Mouse (Mus musculus) heart, embryonic 12.5 days (tissue): ENCODE data around the gene Gtpbp8. TPM values are rescaled to one million over a fixed set of nuclear protein-coding genes. Genes with fewer than 3 reads are reported as not detected.

Experiments
- ATAC-seq: fragments of 200-750 bp; cut with Nextera tagmentation; 2 replicates; pipeline ENCODE4 v1.8.0; 2017; ENCODE audit warnings: moderate TSS enrichment, moderate library complexity; ENCODE audit not compliant: insufficient number of reproducible peaks, low FRiP score
- H3K27ac ChIP-seq: fragments of 300-500 bp; sonication (generic); 2 replicates; pipeline ENCODE4 v1.5.1; 2016; ENCODE audit warnings: mild to moderate bottlenecking, moderate library complexity; ENCODE audit not compliant: poor library complexity, severe bottlenecking
- H3K27me3 ChIP-seq: fragments of 300-500 bp; sonication (generic); replicated peaks from 2 replicates; pipeline ENCODE4 v1.6.1; 2016; ENCODE audit warnings: mild to moderate bottlenecking, moderate library complexity
- H3K36me3 ChIP-seq: fragments of 300-500 bp; sonication (generic); 2 replicates; pipeline ENCODE4 v1.6.1; 2016; ENCODE audit warnings: mild to moderate bottlenecking, moderate library complexity
- H3K4me1 ChIP-seq: fragments of 300-500 bp; sonication (generic); replicated peaks from 2 replicates; pipeline ENCODE4 v1.6.1; 2016; ENCODE audit warnings: mild to moderate bottlenecking
- H3K4me2 ChIP-seq: fragments of 300-500 bp; sonication (generic); 2 replicates; pipeline ENCODE4 v1.6.1; 2016; ENCODE audit warnings: mild to moderate bottlenecking, moderate library complexity
- H3K4me3 ChIP-seq: fragments of 300-500 bp; sonication (generic); 2 replicates; pipeline ENCODE4 v1.5.1; 2016; ENCODE audit warnings: mild to moderate bottlenecking
- H3K9ac ChIP-seq: fragments of 300-500 bp; sonication (generic); 2 replicates; pipeline ENCODE4 v1.6.1; 2016; ENCODE audit warnings: mild to moderate bottlenecking, moderate library complexity
- H3K9me3 ChIP-seq: fragments of 300-500 bp; sonication (generic); replicated peaks from 2 replicates; pipeline ENCODE4 v1.6.1; 2016; ENCODE audit warnings: mild to moderate bottlenecking, moderate library complexity
- WGBS: fragments of 180-500 bp; shearing (Covaris S2); methylation state at CpG from one replicate; pipeline ENCODE4 v1.1.7; 2016; 5-methylcytosine and 5-hydroxymethylcytosine counted together
- polyA plus RNA-seq: library from polyadenylated mRNA; unstranded; fragments of >200 nt; fragmentation: Nextera tagmentation; extraction: Ambion mirVana; gene quantifications from 2 replicates; pipeline ENCODE4 v1.2.1, GENCODE M21; 2016

Gene Gtpbp8
- polyA plus RNA-seq, 1 experiment from 2014 or later: 27.6 TPM

DNA sequence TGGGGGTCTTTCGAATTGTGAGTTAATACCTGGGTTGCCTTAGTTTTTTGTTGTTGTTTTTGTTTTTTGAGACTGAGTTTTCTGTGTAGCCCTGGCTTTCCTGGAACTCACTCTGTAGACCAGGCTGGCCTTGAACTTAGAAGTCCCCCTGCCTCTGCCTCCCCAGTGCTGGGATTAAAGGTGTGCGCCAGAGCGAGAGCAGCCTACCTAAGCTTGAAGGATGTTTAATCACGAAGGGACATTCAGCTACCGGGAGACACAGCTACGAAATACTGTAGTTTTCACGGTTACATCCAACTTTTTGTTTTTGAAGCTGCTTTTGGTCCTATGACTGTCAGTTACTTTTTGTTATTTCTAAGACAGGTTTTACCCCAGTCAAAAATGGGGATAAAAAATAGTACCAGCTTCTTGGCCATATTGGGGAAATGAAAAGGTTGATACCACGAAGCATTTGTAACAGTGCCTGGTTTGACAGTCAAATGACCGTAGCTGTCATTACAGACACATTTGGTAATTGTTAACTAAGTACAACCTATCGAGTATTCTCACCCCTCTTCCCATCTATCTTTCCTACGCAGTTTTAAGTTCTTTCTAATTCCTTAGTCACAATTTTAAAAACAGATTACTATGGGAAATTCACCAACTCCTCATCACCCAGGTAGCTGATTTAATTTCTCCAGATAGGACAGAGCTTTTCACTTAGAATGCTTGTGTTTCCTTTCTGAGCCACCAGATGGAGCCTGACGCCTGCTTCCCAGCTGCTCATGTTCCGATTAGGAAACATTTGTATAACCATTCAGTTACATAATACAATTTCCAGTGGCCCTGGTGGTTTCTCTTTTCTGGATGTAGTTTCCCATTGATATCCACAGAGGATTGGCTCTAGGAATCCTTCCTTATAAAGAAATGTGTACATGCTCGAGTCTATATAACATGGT lies 20.6 kb downstream of the Gtpbp8 start:
- H3K9me3 ChIP-seq: no peaks in the 10 kb centered on the region
- H3K27ac ChIP-seq: peak overlapping the region; percentile 87
- peak overlapping the region; percentile 72 for H3K4me3 ChIP-seq
- peaks cover 26% of the 10 kb centered on the region for H3K36me3 ChIP-seq
- H3K4me1 ChIP-seq: peaks cover 15% of the 10 kb centered on the region
- ATAC-seq: no peak
- peak overlapping the region; percentile 87 for H3K4me2 ChIP-seq
- WGBS: 42% methylated on average over 14 of the region's 14 CpGs
- H3K9ac ChIP-seq: peak overlapping the region; percentile 88
- H3K27me3 ChIP-seq: no peaks in the 10 kb centered on the region

DNA sequence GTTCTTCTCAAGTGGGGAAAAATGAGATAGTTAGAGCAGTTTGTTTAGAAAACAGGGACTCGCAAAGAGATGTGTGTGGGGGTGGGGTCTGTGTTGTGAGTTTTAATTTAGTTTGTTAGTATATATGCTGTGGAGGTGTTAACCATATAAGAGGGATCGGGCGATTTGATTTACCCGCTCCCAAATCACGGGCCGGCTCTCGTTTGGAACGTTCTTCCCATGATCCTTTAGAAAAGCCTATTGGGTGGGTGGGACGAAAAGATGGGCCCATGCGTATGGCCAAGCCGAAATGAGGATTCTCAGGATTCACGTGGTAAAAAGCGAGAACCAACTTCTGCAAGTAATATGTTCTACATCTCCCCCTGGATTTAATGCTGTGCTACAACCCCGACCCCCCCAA lies 21.3 kb downstream of the Gtpbp8 start:
- H3K27me3 ChIP-seq: no peaks in the 10 kb centered on the region

DNA sequence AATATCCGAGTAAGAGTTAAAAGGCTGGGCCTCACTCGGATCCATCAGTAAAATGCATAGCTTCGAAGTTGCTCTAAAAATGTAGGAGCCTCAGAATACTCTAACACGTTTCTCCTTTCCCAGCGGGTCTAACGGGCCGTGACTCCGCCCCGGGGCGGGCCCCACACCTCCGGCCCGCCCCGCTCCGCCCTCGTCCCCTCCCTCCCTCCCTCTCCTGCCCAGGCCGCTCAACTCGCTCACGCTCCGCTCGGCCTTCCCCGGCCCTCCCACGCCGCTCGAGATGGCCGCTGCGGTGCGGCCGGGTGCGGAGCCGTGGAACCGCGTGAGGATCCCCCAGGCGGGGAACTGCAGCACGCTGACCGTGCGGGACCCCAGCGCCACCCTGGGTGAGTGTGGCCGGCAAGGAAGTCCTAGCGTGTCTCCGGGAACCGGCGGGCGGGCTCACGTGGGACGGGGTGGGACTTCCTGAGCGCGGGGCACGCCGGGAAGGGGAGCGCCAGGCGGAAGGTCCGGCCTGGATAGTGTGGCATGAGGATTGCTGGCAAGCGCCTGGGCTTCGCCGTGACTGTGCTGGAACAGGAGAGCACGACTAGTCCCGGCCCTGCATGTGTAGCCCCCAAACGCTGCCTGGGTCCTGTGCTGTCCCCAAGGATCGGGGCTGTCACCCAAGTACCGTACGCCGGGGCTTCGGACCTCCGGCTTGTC lies 21.9 kb downstream of the Gtpbp8 start, which contains the start of gene Nepro:
Nepro (plus strand) TSS at position 219 of the 705 bp plus-strand sequence.
- peak within 1 kb of the TSS; percentile 87 for H3K27ac ChIP-seq
- 1% methylated on average over 60 of the region's 64 CpGs for WGBS
- H3K9me3 ChIP-seq: no peaks in the 10 kb centered on the region
- peaks cover 26% of the 10 kb centered on the region for H3K36me3 ChIP-seq
- peak within 1 kb of the TSS; percentile 72 for H3K4me3 ChIP-seq
- H3K27me3 ChIP-seq: no peaks in the 10 kb centered on the region
- H3K4me1 ChIP-seq: peaks cover 15% of the 10 kb centered on the region
- H3K4me2 ChIP-seq: peak within 1 kb of the TSS; percentile 87
- peak within 1 kb of the TSS; percentile 88 for H3K9ac ChIP-seq
- ATAC-seq: peak; percentile 98

More for the DNA sequence above, 21.3 kb downstream of the Gtpbp8 start:
- Histone ChIP-seq H3K4me1 (peaks cover 15% of the 10 kb centered on the region), H3K27ac (peak overlapping the region; percentile 87), H3K9me3 (no peaks in the 10 kb centered on the region), H3K36me3 (peaks cover 27% of the 10 kb centered on the region), H3K9ac (peak overlapping the region; percentile 88), H3K4me2 (peak overlapping the region; percentile 87), H3K4me3 (peak overlapping the region; percentile 72)
- WGBS: 0% methylated on average over 14 of the region's 14 CpGs
- ATAC-seq: no peak; the same call in 1 of the 2 replicates

DNA sequence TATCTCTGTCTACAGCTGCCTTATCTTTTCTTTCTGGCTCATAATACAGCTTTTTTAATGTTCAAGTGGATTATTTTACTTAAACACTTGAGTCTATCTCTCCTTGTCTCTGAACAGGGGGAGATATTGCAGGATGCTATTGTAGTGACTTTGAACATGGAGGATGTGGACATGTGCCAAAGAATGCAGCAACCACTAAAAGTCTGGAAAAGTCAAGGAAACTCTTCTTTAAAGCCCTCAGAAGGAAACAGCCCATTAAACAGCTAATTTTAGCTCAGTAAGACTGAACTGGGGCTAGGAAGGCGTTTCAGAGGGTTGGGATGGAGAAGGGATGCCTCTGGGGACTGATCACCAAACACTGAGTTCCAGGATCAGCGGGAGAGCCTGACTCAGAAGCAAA lies 23.5 kb downstream of the Gtpbp8 start:
- ATAC-seq: no peak
- Histone ChIP-seq H3K4me3 (no peak overlapping the region), H3K27me3 (no peaks in the 10 kb centered on the region), H3K36me3 (peaks cover 21% of the 10 kb centered on the region), H3K4me1 (peaks cover 15% of the 10 kb centered on the region), H3K9ac (no peak overlapping the region), H3K4me2 (peak overlapping the region; percentile 19; the same call in 1 of the 2 replicates), H3K27ac (peak overlapping the region; percentile 35; the same call in 1 of the 2 replicates), H3K9me3 (no peaks in the 10 kb centered on the region)
- 48% methylated on average over 2 of the region's 2 CpGs for WGBS

DNA sequence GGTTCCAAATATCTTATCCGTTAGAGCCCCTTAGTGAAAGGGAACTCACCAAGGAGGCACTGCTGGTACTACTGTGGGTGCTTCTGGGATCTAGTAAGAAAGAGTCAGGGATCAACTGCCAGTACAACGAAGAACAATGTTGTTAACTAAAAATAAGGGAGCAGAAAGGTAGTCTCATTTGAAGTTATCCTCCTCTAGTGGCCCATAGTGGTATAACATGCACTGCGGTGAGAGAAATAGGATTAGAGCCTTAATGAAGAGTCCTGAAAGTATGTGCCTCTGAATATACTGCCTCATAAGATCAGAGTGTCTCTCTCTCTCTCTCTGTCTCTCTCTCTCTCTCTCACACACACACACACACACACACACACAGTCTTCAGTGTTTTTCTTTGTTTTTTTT lies 25.6 kb downstream of the Gtpbp8 start:
- no peak overlapping the region for H3K9ac ChIP-seq
- H3K4me3 ChIP-seq: no peak overlapping the region
- peaks cover 14% of the 10 kb centered on the region for H3K36me3 ChIP-seq
- ATAC-seq: no peak
- no peak overlapping the region for H3K4me2 ChIP-seq
- no peak overlapping the region for H3K27ac ChIP-seq
- H3K27me3 ChIP-seq: no peaks in the 10 kb centered on the region
- H3K9me3 ChIP-seq: no peaks in the 10 kb centered on the region
- peaks cover 18% of the 10 kb centered on the region for H3K4me1 ChIP-seq
- 77% methylated on average over 3 of the region's 3 CpGs for WGBS

DNA sequence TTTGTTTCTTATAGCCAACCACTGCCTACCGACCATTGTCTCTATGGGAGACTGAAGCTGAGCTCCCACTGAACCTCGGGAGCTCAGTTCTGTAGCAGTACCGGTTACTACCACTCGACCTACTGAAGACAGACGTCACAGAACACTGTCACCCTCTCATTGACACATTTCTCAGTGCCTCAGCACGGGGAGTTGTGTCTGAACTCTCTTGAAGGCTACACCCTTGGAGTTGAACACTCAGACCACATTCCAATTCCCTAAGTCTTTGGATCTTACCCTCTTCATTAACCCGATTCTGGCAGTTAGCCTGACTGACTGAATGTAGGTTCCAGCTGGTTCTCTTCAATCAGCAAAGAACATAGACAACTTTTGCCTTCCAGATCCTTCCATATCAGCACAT lies 26.8 kb downstream of the Gtpbp8 start:
- Histone ChIP-seq H3K27me3 (no peaks in the 10 kb centered on the region), H3K4me3 (no peak overlapping the region), H3K4me1 (peaks cover 12% of the 10 kb centered on the region), H3K9ac (no peak overlapping the region), H3K27ac (no peak overlapping the region), H3K36me3 (peaks cover 14% of the 10 kb centered on the region), H3K4me2 (no peak overlapping the region), H3K9me3 (no peaks in the 10 kb centered on the region)
- WGBS: 60% methylated on average over 7 of the region's 7 CpGs
- ATAC-seq: no peak

DNA sequence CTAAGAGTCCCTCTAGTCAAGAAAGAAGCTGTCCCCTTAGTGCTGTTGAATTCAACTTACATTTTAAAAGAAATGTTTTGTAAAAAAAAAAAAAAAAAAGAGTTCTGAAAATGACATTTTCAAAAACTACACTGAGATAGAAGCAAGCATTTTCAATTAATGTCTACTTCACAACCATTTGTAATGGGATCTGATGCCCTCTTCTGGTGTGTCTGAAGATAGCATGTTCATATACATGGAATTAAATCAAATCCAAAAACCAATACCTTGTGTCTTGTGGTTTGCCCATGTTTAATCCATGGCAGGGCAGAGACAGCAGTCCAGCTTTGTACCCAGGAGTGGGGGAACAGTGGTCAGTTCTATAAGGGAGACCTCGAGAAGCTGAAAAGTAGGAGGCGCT lies 28.3 kb downstream of the Gtpbp8 start:
- no peak overlapping the region for H3K9ac ChIP-seq
- peaks cover 6% of the 10 kb centered on the region for H3K4me1 ChIP-seq
- no peak for ATAC-seq
- peaks cover 14% of the 10 kb centered on the region for H3K36me3 ChIP-seq
- H3K27ac ChIP-seq: no peak overlapping the region
- H3K4me3 ChIP-seq: no peak overlapping the region
- H3K27me3 ChIP-seq: no peaks in the 10 kb centered on the region
- H3K9me3 ChIP-seq: no peaks in the 10 kb centered on the region
- WGBS: 75% methylated on average over 2 of the region's 2 CpGs
- no peak overlapping the region for H3K4me2 ChIP-seq

DNA sequence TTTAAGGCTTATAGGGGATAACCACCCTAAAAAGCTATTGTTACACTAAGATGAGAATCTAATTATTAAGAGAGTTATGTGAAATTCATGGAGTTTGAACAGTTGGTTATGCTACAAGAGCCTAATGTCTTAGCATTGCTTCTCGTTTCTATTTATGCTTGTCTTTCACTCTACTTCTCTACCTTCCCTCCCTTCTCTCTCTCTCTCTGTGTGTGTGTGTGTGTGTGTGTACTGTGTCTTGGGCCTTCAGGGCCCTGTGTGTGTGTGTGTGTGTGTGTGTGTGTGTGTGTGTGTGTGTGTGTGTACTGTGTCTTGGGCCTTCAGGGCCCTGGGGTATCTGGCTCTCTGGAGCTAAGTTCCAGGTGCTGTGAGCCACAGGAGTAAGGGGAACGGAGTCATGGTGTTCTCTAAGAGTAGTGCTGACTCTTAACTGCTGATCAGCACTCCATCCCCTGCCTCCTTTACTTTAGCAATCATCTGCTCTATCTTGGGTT lies 29.0 kb downstream of the Gtpbp8 start:
- Histone ChIP-seq H3K4me1 (0 out of 2 replicates have a peak, but pooled peaks cover 4% of the 10 kb centered on the region), H3K4me3 (no peak overlapping the region), H3K36me3 (peaks cover 14% of the 10 kb centered on the region), H3K27ac (no peak overlapping the region), H3K4me2 (no peak overlapping the region), H3K27me3 (no peaks in the 10 kb centered on the region), H3K9ac (no peak overlapping the region), H3K9me3 (no peaks in the 10 kb centered on the region)
- 80% methylated on average over 2 of the region's 2 CpGs for WGBS
- ATAC-seq: no peak

DNA sequence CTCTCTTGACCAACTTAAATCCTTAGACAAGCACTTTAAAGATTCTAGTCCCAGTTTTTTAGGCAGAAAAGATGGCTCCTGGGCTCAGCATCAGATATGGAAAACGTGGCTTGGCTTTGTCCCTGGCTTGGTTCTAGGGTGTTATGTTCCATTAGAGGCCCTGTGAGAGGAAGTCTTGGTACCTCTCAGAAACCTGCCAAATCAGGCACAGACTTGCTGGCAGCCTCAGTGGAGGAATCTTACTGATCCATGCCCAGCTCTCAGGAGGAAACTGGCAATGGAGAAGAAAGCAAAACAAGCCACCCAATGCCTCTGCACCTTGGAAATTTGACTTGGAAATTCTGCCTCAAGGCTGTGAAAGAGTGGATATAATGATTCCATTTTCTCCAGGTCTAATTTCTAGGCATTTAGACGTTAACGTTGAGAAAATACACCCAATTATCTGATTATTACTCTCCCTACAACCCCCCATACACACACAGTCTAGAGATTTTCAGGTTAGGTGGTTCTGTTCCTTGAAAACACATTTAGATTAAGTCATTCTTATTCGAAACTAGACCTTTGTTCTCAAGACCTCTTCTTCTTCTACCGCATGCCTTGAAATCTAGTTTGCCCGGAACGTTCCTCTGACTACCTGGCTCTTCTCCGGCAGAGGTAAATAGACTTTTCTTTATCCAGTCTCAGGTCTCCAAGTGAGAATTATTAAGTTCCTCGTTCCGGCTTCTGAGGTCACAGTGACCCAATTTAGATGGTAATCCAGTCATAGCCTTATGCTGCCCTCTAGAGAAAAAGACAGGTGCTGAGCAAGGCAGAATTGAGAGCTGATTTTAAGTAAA lies 29.6 kb downstream of the Gtpbp8 start:
- Histone ChIP-seq H3K4me1 (0 out of 2 replicates have a peak, but pooled peaks cover 4% of the 10 kb centered on the region), H3K27me3 (no peaks in the 10 kb centered on the region), H3K36me3 (peaks cover 14% of the 10 kb centered on the region), H3K4me2 (no peak overlapping the region), H3K4me3 (no peak overlapping the region), H3K9me3 (no peaks in the 10 kb centered on the region), H3K9ac (no peak overlapping the region), H3K27ac (no peak overlapping the region)
- ATAC-seq: no peak
- 42% methylated on average over 10 of the region's 10 CpGs for WGBS

DNA sequence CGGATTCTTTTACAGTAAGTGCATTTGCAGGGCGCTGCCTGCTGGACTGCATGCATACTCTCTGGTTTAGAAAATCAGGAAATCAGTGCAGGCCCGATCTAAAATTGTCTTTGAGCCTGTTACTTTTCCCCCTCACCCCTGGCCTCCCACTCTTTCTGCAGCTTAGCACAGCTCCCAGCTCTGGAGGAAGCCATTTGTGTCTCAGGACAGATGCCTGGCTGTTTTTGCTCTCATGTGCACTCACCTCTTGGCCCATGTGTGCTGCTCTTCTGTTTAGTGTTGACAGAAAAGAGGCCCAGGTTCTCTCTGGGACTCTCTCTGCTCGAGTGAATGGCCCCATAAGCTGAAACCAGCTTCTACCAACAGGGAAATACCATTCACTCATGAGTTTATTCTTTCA lies 42.7 kb downstream of the Gtpbp8 start:
- 29% methylated on average over 4 of the region's 4 CpGs for WGBS
- Histone ChIP-seq H3K36me3 (no peaks in the 10 kb centered on the region), H3K27me3 (no peaks in the 10 kb centered on the region), H3K27ac (peak overlapping the region; percentile 69), H3K9ac (no peak overlapping the region), H3K9me3 (no peaks in the 10 kb centered on the region), H3K4me3 (no peak overlapping the region), H3K4me1 (peaks cover 15% of the 10 kb centered on the region), H3K4me2 (no peak overlapping the region)
- ATAC-seq: no peak
